Mouse (Mus musculus): ENCODE measurements around the gene Mlx. TPM values are rescaled to one million over a fixed set of nuclear protein-coding genes. Genes with fewer than 3 reads are reported as not detected.

Gene Mlx
- total RNA-seq, 1 experiment from 2014 or later, result 45.9 TPM

- peak; percentile 60 for DNase-seq
Observed at GRCm38 (mm10) chr11:101065002-101065401, 22.1 kb upstream of the Mlx start.

- DNase-seq, result peak; percentile 93
Observed at GRCm38 (mm10) chr11:101066549-101067412, 20.3 kb upstream of the Mlx start.

- peak; percentile 99 for DNase-seq
Observed at GRCm38 (mm10) chr11:101069391-101070188, 17.5 kb upstream of the Mlx start, which contains the start of gene Naglu. Gene Naglu (plus strand): TSS chr11:101070012.

- DNase-seq, result no peak
Observed at GRCm38 (mm10) chr11:101070189-101070527, 16.9 kb upstream of the Mlx start.

GRCm38 (mm10) chr11:101070987-101071386 lies 16.1 kb upstream of the Mlx start:
- DNase-seq, result no peak

DNA sequence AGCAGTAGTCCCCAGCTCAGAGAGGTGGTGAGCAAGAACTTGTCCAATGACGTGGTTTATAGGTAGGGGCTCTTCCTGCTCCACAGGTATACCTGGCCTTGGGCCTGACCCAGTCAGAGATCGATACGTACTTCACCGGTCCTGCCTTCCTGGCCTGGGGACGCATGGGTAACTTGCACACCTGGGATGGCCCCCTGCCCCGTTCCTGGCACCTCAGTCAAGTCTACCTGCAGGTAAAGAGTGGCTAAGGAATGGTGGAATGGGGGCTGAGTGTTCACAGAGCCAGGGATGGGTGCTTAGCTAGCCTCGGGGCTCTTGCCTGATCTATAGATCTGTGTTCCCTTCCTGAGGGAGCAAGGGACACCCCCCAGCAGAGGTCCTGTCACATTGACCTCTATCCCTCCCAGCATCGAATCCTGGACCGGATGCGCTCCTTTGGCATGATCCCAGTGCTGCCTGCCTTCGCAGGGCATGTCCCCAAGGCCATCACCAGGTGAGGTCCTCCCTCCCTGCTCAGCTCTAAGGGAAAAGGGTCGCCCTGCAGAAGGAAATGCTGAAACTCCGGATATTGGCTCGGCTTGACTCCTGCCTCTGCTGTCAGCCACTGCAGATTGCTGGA lies 15.2 kb upstream of the Mlx start:
- no peak for DNase-seq

DNA sequence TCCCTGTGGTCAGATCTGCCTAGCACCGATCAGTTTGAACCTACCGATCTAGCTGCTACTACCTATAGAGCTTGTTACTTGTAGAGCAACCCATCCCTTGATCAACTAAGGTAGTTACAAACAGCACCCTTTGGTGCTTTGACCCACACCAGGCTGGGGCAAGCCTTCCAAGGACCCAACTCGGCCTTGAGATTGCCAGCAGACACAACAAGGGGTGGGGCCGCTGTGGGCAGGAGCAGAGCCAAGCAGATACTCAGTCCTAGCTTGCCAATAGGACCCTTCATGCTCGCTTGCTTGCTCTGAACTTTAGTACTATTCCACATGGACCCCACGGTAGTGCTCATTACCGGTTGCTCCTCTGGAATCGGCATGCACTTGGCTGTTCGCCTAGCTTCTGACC lies 9.0 kb upstream of the Mlx start, which contains the start of gene Hsd17b1:
TSS of gene Hsd17b1 (plus strand) at position 291 of the 400 bp plus-strand sequence.
- no peak for DNase-seq

- no peak for DNase-seq
Observed at GRCm38 (mm10) chr11:101079746-101080145, 7.3 kb upstream of the Mlx start.

- no peak for DNase-seq
Observed at GRCm38 (mm10) chr11:101080421-101080820, 6.7 kb upstream of the Mlx start.

GRCm38 (mm10) chr11:101081659-101082058 lies 5.4 kb upstream of the Mlx start:
- DNase-seq, result no peak

DNA sequence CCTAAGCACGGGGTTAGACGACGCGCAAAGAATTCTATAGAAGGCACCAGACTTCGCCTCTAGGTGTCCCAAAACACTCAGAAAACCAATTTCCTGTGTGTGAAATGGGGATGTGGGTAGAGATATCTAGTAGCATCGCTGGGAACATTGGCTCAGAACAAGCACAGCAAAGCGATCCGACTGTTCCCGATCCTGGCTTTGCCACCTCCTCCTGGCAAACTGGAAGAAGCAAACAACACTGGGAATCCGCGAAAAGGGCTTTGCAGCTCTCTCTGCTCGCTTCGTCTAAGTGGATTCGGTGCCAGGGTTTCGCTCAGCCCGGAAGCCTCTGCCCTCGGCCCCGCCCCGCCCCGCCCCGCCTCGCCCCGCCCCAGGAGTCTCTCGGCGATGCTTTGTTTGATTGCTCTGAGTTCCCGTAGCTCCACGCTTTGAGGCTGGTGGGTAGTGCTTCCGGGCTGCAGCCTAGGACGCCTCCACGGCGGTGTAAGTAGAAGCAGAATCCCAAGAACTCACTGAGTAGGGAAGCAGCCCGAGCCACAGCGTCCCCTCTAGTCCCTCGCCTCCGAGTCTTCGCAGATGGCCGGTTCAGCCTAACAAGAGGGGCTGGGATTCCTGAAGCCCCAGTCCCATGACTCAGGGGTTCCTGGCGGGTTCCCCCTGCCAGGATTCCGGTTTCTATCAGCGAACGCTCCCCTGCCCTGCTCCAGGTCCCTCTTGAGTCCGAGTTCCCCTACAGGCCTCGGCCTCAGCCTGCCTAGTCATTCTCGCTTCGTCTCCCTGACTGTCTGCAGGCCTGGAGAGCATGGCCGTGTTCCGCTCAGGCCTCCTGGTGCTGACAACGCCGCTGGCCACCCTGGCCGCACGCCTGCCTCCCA lies 4.6 kb upstream of the Mlx start, which contains the start of gene Coasy:
TSS of gene Coasy (plus strand) at position 358 of the 875 bp plus-strand sequence.
- DNase-seq, result peak; percentile 92

GRCm38 (mm10) chr11:101083083-101083697 lies 3.9 kb upstream of the Mlx start:
- peak; percentile 55 for DNase-seq

DNA sequence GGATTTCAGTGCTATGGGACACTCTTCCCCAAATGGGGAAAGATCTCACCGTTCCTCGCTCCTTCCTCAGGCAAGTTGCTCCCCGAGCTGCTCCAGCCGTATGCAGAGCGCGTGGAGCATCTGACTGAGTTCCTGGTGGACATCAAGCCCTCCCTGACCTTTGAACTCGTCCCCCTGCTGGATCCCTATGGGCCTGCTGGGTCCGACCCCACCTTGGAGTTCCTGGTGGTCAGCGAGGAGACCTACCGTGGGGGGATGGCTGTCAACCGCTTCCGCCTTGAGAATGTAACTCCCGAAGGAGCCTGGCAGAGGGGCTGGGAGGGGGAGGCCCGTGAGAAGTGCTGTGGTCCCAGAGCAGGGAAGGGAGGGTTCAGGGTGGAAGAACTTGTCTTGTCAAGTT lies 2.8 kb upstream of the Mlx start:
- no peak for DNase-seq

GRCm38 (mm10) chr11:101084811-101085210 lies 2.3 kb upstream of the Mlx start:
- no peak for DNase-seq

DNA sequence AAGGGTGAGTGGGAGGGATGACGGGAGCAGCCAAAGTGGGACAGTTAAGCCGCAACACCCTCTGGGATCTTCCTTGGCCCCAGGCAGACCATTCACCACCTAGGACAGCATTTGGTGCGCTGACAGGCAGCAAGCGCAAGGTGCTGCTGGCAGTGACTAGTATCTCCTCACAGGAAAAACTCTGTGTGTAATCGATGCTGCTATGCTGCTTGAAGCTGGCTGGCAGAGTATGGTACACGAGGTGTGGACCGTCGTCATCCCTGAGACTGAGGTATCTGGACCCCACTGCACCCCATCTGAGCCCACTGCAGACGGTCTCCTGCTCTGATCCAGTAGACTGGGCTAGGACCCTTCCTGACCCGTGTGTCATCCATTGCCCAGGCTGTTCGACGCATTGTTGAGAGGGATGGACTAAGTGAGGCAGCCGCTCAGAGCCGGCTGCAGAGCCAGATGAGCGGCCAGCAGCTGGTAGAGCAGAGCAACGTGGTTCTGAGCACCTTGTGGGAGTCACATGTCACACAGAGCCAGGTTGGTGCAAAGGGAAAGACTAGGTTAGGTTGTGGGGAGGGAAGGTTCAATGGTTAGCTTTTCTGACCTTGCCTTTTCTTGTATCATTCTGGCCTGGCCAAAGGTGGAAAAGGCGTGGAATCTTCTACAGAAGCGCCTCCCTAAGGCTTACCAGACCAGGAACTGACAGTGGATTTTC lies 1.3 kb upstream of the Mlx start:
- DNase-seq, result no peak

GRCm38 (mm10) chr11:101086323-101086674 lies 778 bp upstream of the Mlx start:
- DNase-seq, result no peak

DNA sequence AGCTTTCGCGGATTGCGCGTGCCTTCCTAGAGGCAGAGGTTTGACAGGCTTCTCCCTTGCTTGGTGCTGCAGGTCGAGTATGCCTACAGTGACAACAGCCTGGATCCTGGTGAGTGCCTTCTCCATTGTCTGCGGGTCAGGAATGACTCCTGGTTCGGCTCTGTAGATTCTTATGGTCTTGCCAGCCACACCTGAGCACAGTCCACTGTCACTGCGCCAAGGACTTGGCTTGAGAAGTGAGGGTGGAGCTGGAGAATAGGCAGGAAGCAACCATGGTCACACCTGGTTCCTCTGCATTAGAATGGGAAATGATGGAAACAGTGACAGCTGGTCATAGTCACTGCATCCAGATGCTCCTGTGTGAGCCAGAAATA lies 592 bp downstream of the Mlx start:
- no peak for DNase-seq

GRCm38 (mm10) chr11:101089931-101090330 lies 2.9 kb downstream of the Mlx start:
- peak; percentile 35 for DNase-seq

DNA sequence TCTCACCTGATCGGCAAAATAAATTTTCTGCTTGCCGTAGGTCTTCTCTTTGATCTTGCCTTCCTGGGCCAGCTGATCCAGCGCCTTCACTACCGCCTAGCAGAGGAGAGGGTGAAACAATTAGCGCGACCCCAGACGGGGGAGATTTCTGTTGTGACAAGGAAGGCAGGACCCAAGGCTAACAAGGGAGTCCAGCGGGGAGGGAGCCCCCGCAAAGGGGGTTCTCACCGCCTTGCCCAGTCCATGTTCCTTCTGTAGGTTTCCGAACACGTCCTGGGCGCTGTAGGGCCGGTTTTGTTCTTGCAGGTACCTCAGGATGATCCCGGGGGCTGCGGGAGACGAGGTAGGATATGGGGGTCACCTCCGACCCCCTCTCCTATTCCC lies 7.8 kb downstream of the Mlx start:
- no peak for DNase-seq

DNA sequence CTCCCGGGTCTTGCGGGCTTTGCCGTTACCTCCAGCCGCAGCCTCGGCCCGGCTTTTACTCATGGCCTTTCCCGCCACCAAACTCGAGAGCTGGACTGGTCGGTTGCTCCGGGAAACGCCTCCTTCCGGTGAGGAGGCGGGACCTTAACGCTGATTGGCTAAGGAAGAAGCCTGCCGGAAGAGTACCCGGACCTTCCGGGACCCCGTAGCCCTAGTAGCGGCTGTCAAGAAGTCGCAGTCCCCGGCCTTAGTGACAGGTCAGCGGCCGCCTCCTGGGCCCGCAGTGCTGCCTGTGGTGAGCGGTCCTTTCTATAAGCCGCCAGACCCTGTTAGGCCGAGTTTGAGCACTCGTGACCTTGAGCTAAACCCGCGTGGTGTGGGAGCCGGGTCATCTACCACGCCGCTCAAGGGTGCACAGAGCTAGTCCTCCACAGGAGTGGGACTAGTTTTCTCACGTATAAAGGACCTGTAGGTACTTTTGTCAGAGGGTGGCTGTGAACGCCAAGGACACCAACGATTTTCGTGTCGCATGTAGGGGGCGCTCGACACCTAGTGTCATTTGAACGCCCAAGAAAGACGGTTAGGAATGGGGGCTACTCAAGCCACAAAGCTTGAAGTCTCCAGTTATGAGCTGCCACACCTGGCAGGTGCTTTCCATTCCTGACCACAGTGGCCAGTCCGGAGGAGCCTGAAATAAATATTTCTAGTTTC lies 8.4 kb downstream of the Mlx start, which contains the start of gene Psmc3ip:
TSS of gene Psmc3ip (minus strand) at position 123 of the 711 bp plus-strand sequence.
- peak; percentile 97 for DNase-seq
